Mouse (Mus musculus): ENCODE results near the gene Klra1. TPM values are rescaled to one million over a fixed set of nuclear protein-coding genes. Genes with fewer than 3 reads are reported as not detected.
"Not testable (repeated sequence)": the region's sequence is repeated elsewhere in the genome, so short reads cannot be mapped to it uniquely, and the experiment has no call there.

The Klra1 gene
- not detected in 2 replicates for polyA plus RNA-seq (2014; fragmentation: Nextera tagmentation; extraction: Ambion mirVana)

GRCm38 (mm10) chr6:130386750-130387149, at the start of gene Klra1:
Klra1 (minus strand) TSS chr6:130386874.
- no peak for ATAC-seq (ENCODE audit: insufficient number of reproducible peaks, insufficient read depth, low FRiP score, low read depth)
- H3K4me1 ChIP-seq (ENCODE audit: control insufficient read depth, insufficient read depth, low read length): no peaks in the 10 kb centered on the region
- no peak within 1 kb of the TSS for H3K9ac ChIP-seq (replicated peaks; ENCODE audit: low read depth, low read length)
- 87% methylated on average over 2 of the region's 2 CpGs for WGBS
- no peak within 1 kb of the TSS for H3K27ac ChIP-seq (ENCODE audit: low read length)
- no peaks in the 10 kb centered on the region for H3K36me3 ChIP-seq (ENCODE audit: control insufficient read depth, insufficient read depth, low read length)
- H3K4me2 ChIP-seq (replicated peaks; ENCODE audit: low read depth, low read length): no peak within 1 kb of the TSS
- H3K9me3 ChIP-seq (ENCODE audit: control insufficient read depth, low read depth, low read length): no peaks in the 10 kb centered on the region; the same call in 1 of the 2 replicates
- no peak within 1 kb of the TSS for H3K4me3 ChIP-seq (ENCODE audit: low read depth, low read length)
- no peaks in the 10 kb centered on the region for H3K27me3 ChIP-seq (ENCODE audit: control insufficient read depth, insufficient read depth, low read length)

- no peak overlapping the region for H3K4me2 ChIP-seq (replicated peaks; ENCODE audit: low read depth, low read length)
- no peaks in the 10 kb centered on the region for H3K36me3 ChIP-seq (ENCODE audit: control insufficient read depth, insufficient read depth, low read length)
- no peak overlapping the region for H3K27ac ChIP-seq (ENCODE audit: low read length)
- no peaks in the 10 kb centered on the region; the same call in 1 of the 2 replicates for H3K9me3 ChIP-seq (ENCODE audit: control insufficient read depth, low read depth, low read length)
- WGBS: 84% methylated on average over 4 of the region's 4 CpGs
- no peaks in the 10 kb centered on the region for H3K27me3 ChIP-seq (ENCODE audit: control insufficient read depth, insufficient read depth, low read length)
- no peaks in the 10 kb centered on the region for H3K4me1 ChIP-seq (ENCODE audit: control insufficient read depth, insufficient read depth, low read length)
- no peak for ATAC-seq (ENCODE audit: insufficient number of reproducible peaks, insufficient read depth, low FRiP score, low read depth)
- no peak overlapping the region for H3K9ac ChIP-seq (replicated peaks; ENCODE audit: low read depth, low read length)
- no peak overlapping the region for H3K4me3 ChIP-seq (ENCODE audit: low read depth, low read length)
Measured at GRCm38 (mm10) chr6:130429511-130429910, 42.8 kb upstream of the Klra1 start.

GRCm38 (mm10) chr6:130419158-130419557, 32.5 kb upstream of the Klra1 start:
- Histone ChIP-seq H3K4me3 (ENCODE audit: low read depth, low read length) (no peak overlapping the region), H3K27me3 (ENCODE audit: control insufficient read depth, insufficient read depth, low read length) (no peaks in the 10 kb centered on the region), H3K36me3 (ENCODE audit: control insufficient read depth, insufficient read depth, low read length) (no peaks in the 10 kb centered on the region), H3K9me3 (ENCODE audit: control insufficient read depth, low read depth, low read length) (peaks cover 4% of the 10 kb centered on the region; the same call in 1 of the 2 replicates), H3K27ac (ENCODE audit: low read length) (no peak overlapping the region), H3K4me1 (ENCODE audit: control insufficient read depth, insufficient read depth, low read length) (no peaks in the 10 kb centered on the region), H3K9ac (replicated peaks; ENCODE audit: low read depth, low read length) (no peak overlapping the region), H3K4me2 (replicated peaks; ENCODE audit: low read depth, low read length) (no peak overlapping the region)
- ATAC-seq (ENCODE audit: insufficient number of reproducible peaks, insufficient read depth, low FRiP score, low read depth): no peak
- WGBS: 94% methylated on average over 2 of the region's 2 CpGs

- no peak overlapping the region for H3K27ac ChIP-seq (ENCODE audit: low read length)
- no peak overlapping the region for H3K9ac ChIP-seq (replicated peaks; ENCODE audit: low read depth, low read length)
- H3K4me1 ChIP-seq (ENCODE audit: control insufficient read depth, insufficient read depth, low read length): no peaks in the 10 kb centered on the region
- H3K4me2 ChIP-seq (replicated peaks; ENCODE audit: low read depth, low read length): no peak overlapping the region
- no peak overlapping the region for H3K4me3 ChIP-seq (ENCODE audit: low read depth, low read length)
- no peaks in the 10 kb centered on the region for H3K36me3 ChIP-seq (ENCODE audit: control insufficient read depth, insufficient read depth, low read length)
- H3K27me3 ChIP-seq (ENCODE audit: control insufficient read depth, insufficient read depth, low read length): no peaks in the 10 kb centered on the region
- 64% methylated on average over 1 of the region's 1 CpGs for WGBS
- H3K9me3 ChIP-seq (ENCODE audit: control insufficient read depth, low read depth, low read length): 0 out of 2 replicates have a peak, but pooled peaks cover 2% of the 10 kb centered on the region
- no peak for ATAC-seq (ENCODE audit: insufficient number of reproducible peaks, insufficient read depth, low FRiP score, low read depth)
Measured at GRCm38 (mm10) chr6:130404882-130405281, 18.2 kb upstream of the Klra1 start.

GRCm38 (mm10) chr6:130385803-130386202, 871 bp downstream of the Klra1 start:
- WGBS: 58% methylated on average over 1 of the region's 1 CpGs
- Histone ChIP-seq H3K4me2 (replicated peaks; ENCODE audit: low read depth, low read length) (no peak overlapping the region), H3K9me3 (ENCODE audit: control insufficient read depth, low read depth, low read length) (no peaks in the 10 kb centered on the region; the same call in 1 of the 2 replicates), H3K4me1 (ENCODE audit: control insufficient read depth, insufficient read depth, low read length) (no peaks in the 10 kb centered on the region), H3K9ac (replicated peaks; ENCODE audit: low read depth, low read length) (no peak overlapping the region), H3K4me3 (ENCODE audit: low read depth, low read length) (no peak overlapping the region), H3K27ac (ENCODE audit: low read length) (no peak overlapping the region), H3K36me3 (ENCODE audit: control insufficient read depth, insufficient read depth, low read length) (no peaks in the 10 kb centered on the region), H3K27me3 (ENCODE audit: control insufficient read depth, insufficient read depth, low read length) (no peaks in the 10 kb centered on the region)
- no peak for ATAC-seq (ENCODE audit: insufficient number of reproducible peaks, insufficient read depth, low FRiP score, low read depth)

GRCm38 (mm10) chr6:130382375-130382774, 4.3 kb downstream of the Klra1 start:
- no peak for ATAC-seq (ENCODE audit: insufficient number of reproducible peaks, insufficient read depth, low FRiP score, low read depth)
- 72% methylated on average over 4 of the region's 4 CpGs for WGBS
- Histone ChIP-seq H3K9ac (replicated peaks; ENCODE audit: low read depth, low read length) (no peak overlapping the region), H3K4me1 (ENCODE audit: control insufficient read depth, insufficient read depth, low read length) (no peaks in the 10 kb centered on the region), H3K9me3 (ENCODE audit: control insufficient read depth, low read depth, low read length) (0 out of 2 replicates have a peak, but pooled peaks cover 3% of the 10 kb centered on the region), H3K36me3 (ENCODE audit: control insufficient read depth, insufficient read depth, low read length) (no peaks in the 10 kb centered on the region), H3K4me2 (replicated peaks; ENCODE audit: low read depth, low read length) (no peak overlapping the region), H3K27me3 (ENCODE audit: control insufficient read depth, insufficient read depth, low read length) (no peaks in the 10 kb centered on the region), H3K4me3 (ENCODE audit: low read depth, low read length) (no peak overlapping the region), H3K27ac (ENCODE audit: low read length) (no peak overlapping the region)

- H3K27me3 ChIP-seq (ENCODE audit: control insufficient read depth, insufficient read depth, low read length); H3K4me1 ChIP-seq (ENCODE audit: control insufficient read depth, insufficient read depth, low read length); H3K4me3 ChIP-seq (ENCODE audit: low read depth, low read length); H3K9ac ChIP-seq (replicated peaks; ENCODE audit: low read depth, low read length); H3K36me3 ChIP-seq (ENCODE audit: control insufficient read depth, insufficient read depth, low read length); H3K9me3 ChIP-seq (ENCODE audit: control insufficient read depth, low read depth, low read length); H3K4me2 ChIP-seq (replicated peaks; ENCODE audit: low read depth, low read length); H3K27ac ChIP-seq (ENCODE audit: low read length); ATAC-seq (ENCODE audit: insufficient number of reproducible peaks, insufficient read depth, low FRiP score, low read depth): not testable (repeated sequence)
- 50% methylated on average over 1 of the region's 1 CpGs for WGBS
Measured at GRCm38 (mm10) chr6:130345381-130345780, 41.3 kb downstream of the Klra1 start.

- not testable (repeated sequence) for H3K9ac ChIP-seq (replicated peaks; ENCODE audit: low read depth, low read length); ATAC-seq (ENCODE audit: insufficient number of reproducible peaks, insufficient read depth, low FRiP score, low read depth)
- WGBS: 84% methylated on average over 2 of the region's 2 CpGs
Measured at GRCm38 (mm10) chr6:130341973-130342372, 44.7 kb downstream of the Klra1 start.

GRCm38 (mm10) chr6:130337411-130337810, 49.3 kb downstream of the Klra1 start, which contains the start of gene Klra3:
Klra3 (minus strand) TSS chr6:130337574.
- Histone ChIP-seq H3K9me3 (ENCODE audit: control insufficient read depth, low read depth, low read length) (no peaks in the 10 kb centered on the region), H3K9ac (replicated peaks; ENCODE audit: low read depth, low read length) (no peak within 1 kb of the TSS), H3K36me3 (ENCODE audit: control insufficient read depth, insufficient read depth, low read length) (no peaks in the 10 kb centered on the region), H3K4me3 (ENCODE audit: low read depth, low read length) (no peak within 1 kb of the TSS), H3K27me3 (ENCODE audit: control insufficient read depth, insufficient read depth, low read length) (no peaks in the 10 kb centered on the region), H3K4me1 (ENCODE audit: control insufficient read depth, insufficient read depth, low read length) (no peaks in the 10 kb centered on the region), H3K27ac (ENCODE audit: low read length) (no peak within 1 kb of the TSS), H3K4me2 (replicated peaks; ENCODE audit: low read depth, low read length) (no peak within 1 kb of the TSS)
- no peak for ATAC-seq (ENCODE audit: insufficient number of reproducible peaks, insufficient read depth, low FRiP score, low read depth)
- WGBS: 84% methylated on average over 8 of the region's 8 CpGs

More at GRCm38 (mm10) chr6:130341973-130342372, 44.7 kb downstream of the Klra1 start:
- not testable (repeated sequence) for H3K4me1 ChIP-seq (ENCODE audit: control insufficient read depth, insufficient read depth, low read length); H3K27me3 ChIP-seq (ENCODE audit: control insufficient read depth, insufficient read depth, low read length); H3K4me3 ChIP-seq (ENCODE audit: low read depth, low read length); H3K4me2 ChIP-seq (replicated peaks; ENCODE audit: low read depth, low read length); H3K27ac ChIP-seq (ENCODE audit: low read length); H3K36me3 ChIP-seq (ENCODE audit: control insufficient read depth, insufficient read depth, low read length); H3K9me3 ChIP-seq (ENCODE audit: control insufficient read depth, low read depth, low read length)

Data from stomach, embryonic 14.5 days (tissue).